ENCODE assay signal across 22 mouse cellular contexts in the genomic region with DNA sequence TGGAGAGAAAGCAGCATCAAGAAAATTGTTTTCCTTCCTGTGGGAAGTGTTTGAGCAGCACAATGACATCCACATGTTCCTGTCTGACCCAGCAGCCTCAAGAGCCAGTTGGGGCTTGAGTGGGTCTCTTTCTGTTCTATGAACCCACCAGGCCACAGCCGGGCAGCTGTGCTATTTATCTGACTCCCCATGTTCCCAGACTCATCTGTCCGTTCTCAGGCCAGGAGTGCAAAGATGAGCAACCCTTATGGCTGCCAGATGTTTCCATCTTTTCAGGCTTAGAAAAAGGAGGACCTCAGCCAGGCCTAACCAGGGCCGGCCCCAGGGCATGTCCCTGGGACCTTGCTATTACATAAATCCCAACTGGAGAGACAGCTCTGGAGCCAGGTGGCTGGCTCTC.
"Had no signal": no experiment of that assay in that cellular context is flagged by ENCODE, and none has a peak within 500 bp of the region (broad histone marks: within the 10 kb centered on the region; RNA-seq: fewer than 3 reads in every experiment).

No protein-coding gene starts in this region.

- H3K9ac ChIP-seq: kidney, embryonic 15.5 days; limb, embryonic 12.5 days; limb, embryonic 15.5 days; liver, embryonic 14.5 days; liver, postnatal 0 days; lung, embryonic 15.5 days; midbrain, embryonic 13.5 days; neural tube, embryonic 12.5 days; neural tube, embryonic 15.5 days; stomach, embryonic 15.5 days had no signal

- H3K36me3 ChIP-seq: kidney, embryonic 15.5 days; limb, embryonic 12.5 days; limb, embryonic 15.5 days; lung, embryonic 15.5 days; midbrain, embryonic 13.5 days; neural tube, embryonic 12.5 days; neural tube, embryonic 15.5 days; stomach, embryonic 15.5 days had no signal

- H3K4me3 ChIP-seq: kidney, embryonic 15.5 days; limb, embryonic 12.5 days; limb, embryonic 15.5 days; lung, embryonic 15.5 days; midbrain, embryonic 13.5 days; neural tube, embryonic 12.5 days; neural tube, embryonic 15.5 days; stomach, embryonic 15.5 days had no signal

- H3K27me3 ChIP-seq: kidney, embryonic 15.5 days; limb, embryonic 12.5 days; limb, embryonic 15.5 days; lung, embryonic 15.5 days; midbrain, embryonic 13.5 days; neural tube, embryonic 12.5 days; neural tube, embryonic 15.5 days; stomach, embryonic 15.5 days had no signal

- DNase-seq: kidney, adult 8-10 months; kidney, postnatal 10 days; kidney, postnatal 4 days; left cerebral cortex, postnatal 4 days; liver, postnatal 0 days; lung, postnatal 10 days; lung, postnatal 4 days; right cerebral cortex, adult 18-20 months; right cerebral cortex, postnatal 14 days; right cerebral cortex, postnatal 4 days; spleen, adult 18-20 months; thymus, postnatal 25 days had no signal

- H3K4me2 ChIP-seq: kidney, embryonic 15.5 days; limb, embryonic 12.5 days; limb, embryonic 15.5 days; liver, embryonic 11.5 days; lung, embryonic 15.5 days; midbrain, embryonic 13.5 days; neural tube, embryonic 12.5 days; neural tube, embryonic 15.5 days; stomach, embryonic 15.5 days had no signal

- H3K9me3 ChIP-seq: kidney, embryonic 15.5 days; limb, embryonic 12.5 days; limb, embryonic 15.5 days; lung, embryonic 15.5 days; midbrain, embryonic 13.5 days; neural tube, embryonic 12.5 days; neural tube, embryonic 15.5 days; stomach, embryonic 15.5 days had no signal

- H3K27ac ChIP-seq: kidney, embryonic 15.5 days; limb, embryonic 12.5 days; limb, embryonic 15.5 days; liver, embryonic 14.5 days; lung, embryonic 15.5 days; midbrain, embryonic 13.5 days; neural tube, embryonic 12.5 days; neural tube, embryonic 15.5 days; stomach, embryonic 15.5 days had no signal

- H3K4me1 ChIP-seq: kidney, embryonic 15.5 days; limb, embryonic 12.5 days; limb, embryonic 15.5 days; lung, embryonic 15.5 days; midbrain, embryonic 13.5 days; neural tube, embryonic 12.5 days; neural tube, embryonic 15.5 days; stomach, embryonic 15.5 days had no signal

- ATAC-seq: liver, postnatal 0 days; midbrain, embryonic 13.5 days had no signal
